Mouse (Mus musculus) layer of hippocampus, postnatal 10 days (tissue): Measurements from ENCODE around the gene Zfand6. TPM values are rescaled to one million over a fixed set of nuclear protein-coding genes. Genes with fewer than 3 reads are reported as not detected.
A peak's percentile ranks its signal among the peaks of the same experiment; 100 is the strongest.

Experiments used
- DNase-seq, 2 experiments: peaks; one replicate each; pipeline ENCODE4 v3.0.0; 2021; ENCODE audit warnings: low spot score in 2 of 2
- total RNA-seq, 2 experiments: library from RNA; stranded (reverse); gene quantifications; 2 replicates each; pipeline ENCODE4 v1.2.3; 2021

Gene Zfand6
- total RNA-seq, 2 experiments from 2014 or later, result 63.7 to 63.9 TPM

DNA sequence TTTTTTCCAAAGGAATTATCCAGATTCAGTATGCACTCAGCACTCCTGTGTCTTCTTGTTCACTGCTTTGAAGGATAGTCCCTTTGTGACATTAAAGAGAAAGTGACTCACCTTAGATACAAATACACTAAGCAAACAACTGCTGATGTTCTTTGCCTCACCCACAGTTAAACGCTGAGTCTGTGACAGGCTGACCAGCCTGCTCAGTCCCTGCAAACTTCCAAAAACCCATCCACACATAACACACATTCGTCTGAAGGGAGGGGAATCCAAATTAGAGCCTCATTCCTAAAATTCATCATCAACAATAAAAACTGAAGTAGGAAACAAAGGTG lies 37.8 kb downstream of the Zfand6 start:
- no peak for DNase-seq

DNA sequence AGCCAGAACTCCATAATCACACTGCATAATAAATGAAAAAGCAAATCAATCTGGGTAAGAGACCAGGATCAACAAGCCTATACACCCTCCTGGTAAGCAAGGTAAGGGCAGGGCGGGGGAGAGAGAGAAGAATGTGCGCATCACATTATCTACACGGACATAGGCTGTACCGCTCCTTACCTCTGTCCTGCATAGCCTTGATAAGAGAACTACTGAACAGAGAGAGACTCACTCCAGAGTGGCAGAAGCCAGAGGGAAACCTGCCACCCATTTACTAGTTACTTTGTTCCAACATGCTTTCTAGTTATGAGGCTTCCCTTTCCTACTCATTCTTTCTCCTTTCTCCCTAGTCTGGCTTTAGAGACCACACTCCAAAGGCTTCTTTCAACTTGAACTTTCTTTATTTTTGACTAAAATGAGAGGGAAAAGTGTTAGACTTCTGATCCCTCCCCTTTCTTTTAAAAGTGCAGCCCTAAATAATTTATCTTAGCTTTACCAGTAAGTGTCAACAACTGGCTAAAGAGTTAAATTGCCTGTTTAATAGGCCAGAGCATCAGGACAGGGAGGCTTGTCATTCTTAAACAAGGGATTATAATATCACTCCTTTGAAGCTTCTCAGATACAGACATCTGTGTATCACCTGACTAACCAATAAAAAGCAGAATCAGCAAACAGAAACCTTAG lies 38.3 kb downstream of the Zfand6 start:
- DNase-seq, result no peak

DNA sequence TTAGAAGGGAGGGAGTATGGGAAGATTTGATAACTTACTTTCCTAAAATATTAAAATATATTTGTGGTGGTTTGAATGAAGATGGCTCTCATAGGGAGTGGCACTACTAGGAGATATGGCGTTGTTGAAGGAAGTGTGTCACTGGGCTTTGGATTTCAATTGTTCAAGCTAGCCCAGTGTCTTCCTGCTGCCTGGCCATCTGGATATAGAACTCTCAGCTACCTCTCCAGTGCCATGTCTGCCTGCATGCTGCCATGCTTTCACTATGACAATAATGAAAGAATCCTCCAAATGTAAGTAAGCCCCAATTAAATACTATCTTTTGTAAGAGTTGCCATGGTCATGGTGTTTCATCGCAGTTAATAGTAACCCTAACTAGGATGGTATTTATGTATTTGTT lies 40.7 kb downstream of the Zfand6 start:
- no peak for DNase-seq

DNA sequence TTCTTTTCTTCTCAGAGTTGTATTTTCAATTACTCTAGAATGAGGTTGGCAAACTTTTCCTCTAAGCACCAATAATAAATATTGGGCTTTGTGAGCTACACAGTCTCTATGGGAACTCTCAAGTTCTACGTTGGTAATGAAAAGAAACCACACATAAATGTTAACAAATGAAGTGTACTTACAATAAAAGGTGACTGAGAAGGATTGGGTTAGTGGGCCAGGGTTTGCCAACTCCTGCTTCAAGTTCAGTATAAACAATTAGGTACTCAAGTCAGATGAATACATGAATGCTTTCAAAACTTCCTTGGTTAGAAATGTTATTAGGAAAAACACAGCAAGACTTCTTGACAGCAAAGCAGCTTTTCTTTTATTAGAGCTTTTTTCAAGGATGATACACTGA lies 43.5 kb downstream of the Zfand6 start:
- DNase-seq, result no peak

DNA sequence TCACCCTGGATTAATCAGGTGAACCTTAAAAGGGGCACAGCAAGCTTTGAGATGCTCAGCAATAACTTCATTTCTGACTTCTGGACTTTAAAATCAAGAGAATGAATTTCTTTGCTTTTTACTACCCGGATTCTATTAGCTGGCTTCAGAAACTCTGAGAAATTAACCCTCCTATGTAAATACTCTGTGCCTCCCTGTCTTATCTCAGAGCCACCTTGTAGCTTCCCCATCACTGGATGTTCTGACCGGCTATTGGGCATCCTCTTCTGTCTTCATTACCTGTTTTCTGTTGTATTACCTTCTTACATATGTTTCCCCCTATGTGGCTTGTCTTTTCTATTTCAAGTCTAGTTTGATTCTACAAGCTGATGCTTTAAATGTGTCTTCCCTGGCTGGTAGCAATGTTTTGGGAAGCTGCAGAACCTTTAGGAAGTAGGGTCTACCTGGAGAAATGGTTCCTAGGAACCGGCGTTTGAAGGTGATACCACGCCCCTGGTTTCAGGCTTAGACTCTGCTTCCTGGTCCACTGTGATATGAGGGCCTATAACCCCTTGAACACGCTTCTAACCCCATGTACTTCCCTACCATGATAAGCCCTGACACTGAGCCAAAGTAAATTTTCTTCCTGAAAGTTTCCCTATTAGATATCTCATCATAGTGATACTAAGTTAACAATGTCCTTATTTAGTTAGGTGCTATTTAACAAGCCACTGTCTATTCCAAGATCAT lies 46.3 kb downstream of the Zfand6 start:
- no peak for DNase-seq

DNA sequence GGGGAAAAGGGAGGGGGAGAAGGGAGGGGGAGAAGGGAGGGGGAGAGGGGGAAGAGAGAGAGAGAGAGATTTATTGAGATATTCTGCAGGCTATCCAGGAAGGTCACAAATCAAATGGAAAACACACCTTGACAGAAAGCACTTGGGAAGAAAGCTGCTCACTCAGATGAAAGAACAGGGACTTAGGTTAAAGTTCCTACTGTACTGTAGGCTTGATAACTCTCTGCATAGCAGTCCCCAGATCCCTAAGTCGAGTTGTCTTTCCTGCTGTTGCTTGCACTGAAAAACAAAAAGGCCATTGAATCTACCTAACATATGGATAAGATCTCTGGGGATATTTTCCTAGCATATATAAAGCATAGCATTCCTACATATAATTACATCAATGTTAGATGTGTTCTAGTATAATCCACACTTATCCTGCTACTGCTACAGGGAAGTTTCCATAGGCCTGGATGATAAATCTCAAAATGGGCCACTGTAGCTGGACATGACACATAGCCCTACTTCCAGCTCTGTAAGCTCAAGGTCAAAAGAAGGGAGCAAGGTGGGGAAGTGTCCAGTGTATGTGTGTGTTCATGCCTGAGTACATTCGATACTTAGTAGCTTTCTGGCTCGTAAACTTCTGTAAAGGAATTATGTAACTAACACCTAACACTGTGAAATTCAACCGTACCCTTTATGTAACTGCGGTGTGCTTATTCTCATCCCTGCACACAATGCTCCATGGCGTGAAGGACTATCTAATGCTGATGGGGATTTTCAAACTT lies 47.4 kb downstream of the Zfand6 start:
- no peak for DNase-seq

DNA sequence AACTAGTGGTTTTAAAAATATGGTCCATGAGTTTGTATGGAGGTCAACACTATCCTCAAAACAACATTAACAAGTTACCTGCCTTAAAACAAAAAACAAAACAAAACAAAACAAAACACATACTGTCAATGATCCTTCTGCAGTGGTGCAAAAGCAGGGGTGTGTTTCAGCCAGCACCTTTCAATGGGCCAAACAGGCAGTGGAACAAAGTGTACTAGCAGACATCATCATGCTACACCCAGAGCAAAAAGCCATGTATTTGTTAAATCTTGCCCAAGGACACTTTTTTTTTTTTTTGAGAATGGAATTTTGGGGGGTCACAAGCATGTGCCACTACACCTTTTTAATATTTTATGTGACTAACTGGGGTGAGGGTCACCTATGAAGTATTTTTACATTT lies 52.8 kb downstream of the Zfand6 start:
- no peak for DNase-seq

DNA sequence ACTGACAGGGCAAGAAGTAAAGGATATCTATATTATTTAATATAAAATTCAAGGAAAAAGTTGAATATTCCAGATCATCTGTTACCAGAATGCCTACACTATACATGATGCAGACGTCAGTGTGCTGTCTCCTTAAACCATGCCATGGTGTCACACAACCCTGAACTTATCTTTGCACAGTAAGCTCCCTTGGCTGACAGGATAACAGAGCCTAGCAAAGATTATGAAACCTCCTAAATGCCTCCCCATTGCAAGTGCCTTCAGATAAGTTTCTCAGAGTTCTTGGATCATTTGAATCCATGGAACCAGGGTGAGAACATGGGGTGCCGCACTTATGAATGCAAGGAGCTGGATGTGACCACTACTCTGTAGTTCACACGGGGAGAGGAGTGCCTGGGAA lies 57.9 kb downstream of the Zfand6 start:
- no peak for DNase-seq

DNA sequence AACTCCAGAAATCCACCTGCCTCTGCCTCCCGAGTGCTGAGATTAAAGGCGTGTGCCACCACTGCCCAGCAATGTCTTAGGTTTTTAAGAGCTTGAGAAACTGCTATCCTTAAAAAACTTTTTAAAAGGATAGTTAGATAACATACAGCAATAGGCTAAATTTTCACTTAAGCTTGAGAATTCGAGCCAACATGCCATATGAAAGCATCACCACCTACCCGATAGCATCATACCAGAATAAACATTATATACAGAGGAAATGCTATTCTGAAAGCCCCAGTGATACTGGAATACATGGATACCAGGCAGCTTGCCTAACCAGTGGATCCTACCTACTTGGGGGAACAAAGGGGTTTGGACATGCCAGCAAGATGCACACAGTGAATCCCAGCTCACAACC lies 66.0 kb downstream of the Zfand6 start:
- no peak for DNase-seq

DNA sequence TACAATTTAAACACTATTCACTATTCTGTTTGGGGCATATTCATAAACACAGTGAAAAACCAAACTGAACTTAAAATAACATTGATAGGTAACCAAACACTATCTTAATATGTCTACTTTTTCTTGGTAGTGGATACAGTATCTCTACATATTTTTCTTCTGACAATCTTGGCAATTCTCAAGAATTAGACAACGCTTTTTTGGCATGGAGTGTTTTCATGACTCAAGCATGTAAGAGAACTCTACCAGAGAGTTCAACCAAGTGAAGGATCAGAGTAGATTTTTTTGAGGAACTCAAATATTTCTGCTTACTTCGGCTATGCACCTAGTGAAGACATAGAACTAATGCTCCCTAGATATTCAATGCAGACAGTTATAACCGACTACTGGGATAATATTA lies 68.8 kb downstream of the Zfand6 start:
- DNase-seq, result no peak

DNA sequence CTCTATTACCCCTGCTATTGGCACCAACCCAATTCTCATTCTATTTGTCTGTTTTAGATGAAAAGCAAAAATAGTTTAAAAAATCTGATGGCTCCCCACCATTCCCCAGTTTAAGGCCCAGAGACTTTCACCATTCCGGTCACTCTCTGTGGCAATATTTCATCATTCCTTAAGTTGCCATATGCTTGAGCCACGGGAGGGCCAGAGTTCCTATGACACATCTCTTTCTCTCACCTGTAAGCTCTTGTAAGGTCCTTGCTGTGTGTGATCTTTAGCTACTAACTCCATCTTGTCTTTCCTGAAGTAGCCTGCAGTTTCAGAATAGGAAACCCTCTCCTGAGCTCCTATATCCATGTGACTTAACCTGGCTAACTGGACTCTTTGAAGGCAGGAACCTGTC lies 70.8 kb downstream of the Zfand6 start:
- no peak for DNase-seq

DNA sequence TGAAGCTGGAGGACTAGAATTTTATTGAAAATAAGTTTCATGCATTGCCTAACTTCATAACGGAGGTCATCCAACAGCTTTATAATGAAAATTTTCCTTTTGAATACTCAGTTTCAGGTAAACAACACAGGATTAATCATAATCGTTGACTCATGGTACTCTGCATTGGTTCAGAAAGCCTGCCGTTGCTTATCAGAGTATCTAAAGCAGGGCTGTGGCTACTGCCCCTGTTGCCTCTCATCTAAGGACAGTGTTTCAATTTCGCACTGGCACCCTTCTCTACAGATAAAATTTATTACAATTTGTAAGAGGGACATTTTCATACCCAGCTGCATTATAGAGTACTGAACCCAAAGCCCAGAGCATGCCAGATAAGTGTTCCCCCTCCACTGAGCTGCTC lies 77.3 kb downstream of the Zfand6 start:
- no peak for DNase-seq

DNA sequence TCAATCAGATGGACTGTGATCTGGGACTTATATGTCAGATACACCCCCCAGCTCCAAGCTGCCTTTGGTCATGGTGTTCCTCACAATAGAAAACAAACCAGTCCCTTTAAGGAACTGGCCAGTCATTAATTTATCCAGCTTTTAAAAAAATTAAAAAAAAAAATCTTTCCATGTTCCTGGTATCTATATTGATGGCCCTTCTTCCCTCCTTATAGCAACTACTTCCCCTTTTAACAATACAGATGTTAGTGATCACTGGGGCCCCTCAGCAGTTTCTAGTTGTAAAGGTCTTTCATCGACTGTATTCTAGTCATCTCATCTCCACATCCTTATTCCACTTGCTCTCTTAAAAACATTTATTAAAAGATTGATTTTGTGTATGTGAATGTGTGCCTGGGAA lies 78.2 kb downstream of the Zfand6 start:
- DNase-seq, result no peak

DNA sequence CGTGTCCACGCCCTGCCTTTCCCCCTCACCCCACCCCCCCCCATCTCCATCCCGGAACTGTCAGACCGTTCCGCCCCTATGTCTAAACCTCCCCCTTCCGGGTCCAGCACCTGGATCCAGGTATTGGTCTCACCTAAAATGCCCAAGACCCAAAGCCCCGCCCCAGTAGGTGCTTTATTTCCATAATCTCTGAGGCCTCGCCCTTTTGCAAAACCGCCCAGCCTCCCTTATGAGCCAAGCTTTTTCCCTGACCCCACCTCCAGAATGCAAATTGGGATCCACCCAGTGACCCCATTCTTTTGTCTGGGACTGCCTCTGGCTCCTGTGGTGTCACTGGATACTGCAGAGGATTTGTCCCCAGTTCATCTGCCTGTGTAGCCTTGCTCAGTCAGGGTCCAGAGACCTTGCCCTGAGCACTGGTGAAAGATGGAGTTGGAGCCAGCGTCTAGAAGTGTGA lies 83.4 kb downstream of the Zfand6 start, which contains the start of gene Fah:
Fah (minus strand) TSS at position 430 of the 457 bp plus-strand sequence.
- no peak for DNase-seq

DNA sequence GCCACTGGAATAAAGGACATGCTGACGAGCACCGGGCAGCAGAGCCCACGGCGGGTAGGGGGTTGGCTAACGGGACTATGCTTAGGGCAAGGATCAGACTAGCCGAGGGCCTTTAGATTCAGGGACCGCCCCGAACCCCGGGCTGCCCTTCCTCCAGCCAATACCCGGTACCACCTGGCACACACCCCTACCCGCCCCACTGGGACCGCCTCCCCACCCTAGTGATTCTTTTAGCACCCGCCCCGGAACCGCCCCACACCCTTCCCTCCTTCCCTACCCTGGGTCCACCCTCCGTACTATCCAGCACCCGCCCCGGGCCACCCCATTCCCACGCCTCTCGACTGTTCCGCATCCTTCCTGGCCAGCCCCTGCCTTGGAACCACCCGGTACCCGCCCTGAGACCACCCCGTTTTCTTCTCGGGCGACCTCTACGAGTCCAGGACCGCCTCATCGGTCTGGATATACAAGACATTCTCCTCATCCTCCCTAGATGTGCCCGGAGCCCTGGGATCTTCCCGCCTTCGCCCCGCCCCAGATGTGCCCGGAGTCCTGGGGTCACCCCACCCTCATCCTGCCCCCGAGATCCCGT lies 84.0 kb downstream of the Zfand6 start:
- DNase-seq, result peak; percentile 61 to 73

DNA sequence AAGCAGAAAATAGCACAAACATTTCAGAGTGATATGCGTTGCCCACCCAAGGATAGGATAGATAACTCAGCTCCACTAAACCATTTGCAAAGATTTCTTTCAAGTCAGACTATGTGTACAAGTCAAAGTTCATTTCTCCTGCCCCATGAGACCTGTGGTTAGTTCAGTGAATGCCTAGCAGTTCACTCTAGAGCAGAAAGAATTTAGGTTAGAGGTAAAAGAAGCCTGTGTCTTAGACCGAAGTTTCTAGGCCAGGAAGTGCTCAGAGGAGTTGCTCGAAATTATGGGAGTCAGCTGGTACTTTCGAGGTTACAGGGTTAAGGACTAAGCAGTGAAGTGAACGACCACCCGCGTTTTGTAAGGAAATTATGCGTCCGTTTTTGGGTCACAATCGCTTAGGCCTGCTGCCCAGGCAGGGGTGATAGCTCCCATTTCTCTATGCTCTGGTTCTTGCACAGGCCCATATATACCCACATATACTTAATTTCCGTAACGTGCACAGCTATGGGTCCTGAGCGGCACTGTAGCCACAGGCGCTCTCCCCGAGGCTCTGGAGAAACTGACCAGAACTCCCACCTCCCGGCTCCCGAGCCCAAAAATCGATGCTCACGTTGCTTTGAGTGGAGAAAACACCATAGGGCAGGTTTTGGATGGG lies 84.6 kb downstream of the Zfand6 start:
- DNase-seq, result peak in 1 of 2 experiments; percentile 14

DNA sequence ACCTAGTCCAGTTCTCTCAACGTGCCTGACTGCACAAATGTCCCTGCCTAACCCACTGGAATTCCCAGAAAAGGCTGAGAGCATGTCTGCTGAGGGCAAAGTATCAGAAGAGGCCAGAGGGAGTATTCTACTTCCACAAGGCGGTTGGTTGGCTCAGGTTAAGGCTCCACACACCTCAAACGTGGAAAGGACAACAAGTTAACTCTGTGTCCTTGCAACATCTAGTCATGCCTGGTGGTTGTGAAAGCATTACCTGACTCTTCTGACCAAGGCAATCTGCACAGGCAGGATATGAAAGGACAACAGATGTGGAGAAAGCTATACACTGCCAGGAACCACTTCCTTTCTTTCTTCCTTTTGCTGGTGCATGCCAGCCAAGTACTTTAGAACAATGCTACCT lies 85.3 kb downstream of the Zfand6 start:
- DNase-seq, result no peak

DNA sequence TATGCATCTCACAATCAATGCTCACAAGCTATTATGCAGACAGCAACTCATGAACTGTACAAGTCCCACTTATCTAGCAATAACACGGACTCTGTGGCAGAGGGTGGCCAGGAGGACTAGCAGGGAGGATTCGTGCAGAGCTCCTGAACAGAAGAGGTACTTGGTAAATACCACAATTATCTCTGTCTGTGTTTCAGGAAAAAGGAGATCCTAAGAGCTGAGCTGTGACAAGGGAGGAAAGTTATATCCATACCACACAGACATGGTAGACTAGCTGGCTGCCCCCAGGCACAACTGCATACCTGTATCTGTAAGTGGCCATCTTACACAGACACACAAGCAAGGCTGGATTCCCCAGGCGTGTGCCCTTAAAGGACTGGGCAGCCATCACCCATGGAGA lies 88.4 kb downstream of the Zfand6 start:
- DNase-seq, result no peak

DNA sequence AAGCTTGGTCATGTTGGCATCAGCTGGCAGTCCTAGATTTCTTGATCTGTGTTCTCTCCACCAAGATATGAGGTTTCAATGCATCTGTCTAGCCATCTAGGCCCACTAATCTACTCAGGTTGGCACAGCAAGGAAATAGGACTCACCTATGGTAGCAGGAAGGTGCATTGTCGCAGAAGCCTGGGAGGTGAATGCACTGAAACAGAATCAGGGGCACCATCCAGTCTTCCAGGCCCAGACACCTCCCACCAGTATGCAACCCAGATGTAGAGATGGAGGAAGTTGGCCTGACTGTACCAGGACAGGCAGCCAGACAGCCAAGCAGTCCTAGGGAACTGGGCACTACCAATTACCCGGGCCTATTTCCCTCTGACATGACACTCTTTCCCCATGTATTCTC lies 89.1 kb downstream of the Zfand6 start:
- no peak for DNase-seq

DNA sequence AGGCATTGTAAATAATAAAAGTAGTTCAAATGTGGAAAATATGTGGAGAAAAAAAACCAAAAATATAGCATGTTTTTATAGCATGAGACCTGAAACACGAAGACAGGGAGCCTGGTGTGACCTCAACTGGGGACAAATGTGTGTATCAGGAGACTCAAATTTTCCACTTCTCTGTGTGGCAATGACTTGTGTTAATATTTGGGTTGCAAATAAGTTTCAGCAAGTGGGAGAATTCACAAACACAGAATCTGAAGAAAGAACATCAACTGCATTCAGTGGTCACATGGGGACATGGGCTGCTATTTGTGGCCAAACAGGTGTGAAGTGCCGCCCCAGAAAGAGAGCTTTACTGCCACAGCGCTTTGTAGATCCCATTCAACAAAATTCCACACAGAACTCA lies 93.1 kb downstream of the Zfand6 start:
- no peak for DNase-seq

DNA sequence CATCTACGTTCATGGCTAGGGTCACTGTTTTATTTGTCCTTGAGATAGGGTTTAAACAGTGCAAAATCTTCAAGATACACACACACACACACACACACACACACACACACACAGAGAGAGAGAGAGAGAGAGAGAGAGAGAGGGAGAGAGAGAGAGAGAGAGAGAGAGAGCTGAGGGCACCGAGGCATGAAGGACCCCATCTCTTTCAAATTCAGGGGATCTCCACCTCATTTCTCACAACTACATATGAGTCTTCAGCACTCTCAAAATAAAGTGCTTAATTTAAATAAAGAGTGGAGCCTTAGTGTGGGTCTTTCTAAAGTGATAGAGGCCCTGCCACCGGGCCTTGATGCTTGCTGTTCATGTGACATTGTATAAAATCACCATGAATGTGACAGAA lies 93.8 kb downstream of the Zfand6 start:
- DNase-seq, result no peak
